Mouse (Mus musculus): ENCODE data around the gene Krtap4-2.

GRCm38 (mm10) chr11:99665860-99666259 lies 31.0 kb upstream of the Krtap4-2 start, which contains the start of gene Krtap4-6:
- TF ChIP-seq POLR2A (IDR thresholded peaks at IDR 0.05; ENCODE audit: borderline replicate concordance, low read depth, low read length) (no peak), CTCF (IDR thresholded peaks at IDR 0.05; ENCODE audit: low read depth, low read length) (no peak)

All from bone marrow macrophage, adult 2 months (primary cell).